In genomic region chr1:59763164-59763768, GRCm38 (mm10) we compare ENCODE assay signal across 8 mouse cellular contexts. TPM values are rescaled to one million over a fixed set of nuclear protein-coding genes. Genes with fewer than 3 reads are reported as not detected.
DNase-seq lines count a peak whose midpoint lies in the region; ATAC-seq lines count a peak whose summit lies in the region.

TSS of gene Bmpr2 (plus strand) at chr1:59763400.

- H3K4me1 ChIP-seq in hindbrain, embryonic 13.5 days (replicated peaks), result peaks cover 18% of the 10 kb centered on the region

- peak within 1 kb of the TSS; percentile 99 for H3K27ac ChIP-seq in hindbrain, embryonic 13.5 days

- ATAC-seq in hindbrain, embryonic 13.5 days (ENCODE audit: low FRiP score), result peak; percentile 95

- WGBS in hindbrain, embryonic 13.5 days, result under 1% methylated on average over 61 of the region's 75 CpGs

- H3K4me3 ChIP-seq in hindbrain, embryonic 13.5 days, result peak within 1 kb of the TSS; percentile 99

- peak within 1 kb of the TSS; percentile 97 for H3K9ac ChIP-seq in hindbrain, embryonic 13.5 days

- peak within 1 kb of the TSS; percentile 82 for H3K4me2 ChIP-seq in hindbrain, embryonic 13.5 days

- no peaks in the 10 kb centered on the region for H3K27me3 ChIP-seq in hindbrain, embryonic 13.5 days

- no peaks in the 10 kb centered on the region for H3K36me3 ChIP-seq in hindbrain, embryonic 13.5 days

- no peaks in the 10 kb centered on the region for H3K9me3 ChIP-seq in hindbrain, embryonic 13.5 days

- peak; percentile 84 for DNase-seq in R1 (ENCODE audit: low read depth, low spot score)
- DNase-seq in cerebellum, postnatal 25 days, result peak; percentile 88 to 91
- peak; percentile 61 to 77 for DNase-seq in frontal cortex, postnatal 25 days (ENCODE audit: low spot score in 2 of 2)
- peak; percentile 73 to 82 for DNase-seq in layer of hippocampus, postnatal 25 days (ENCODE audit: extremely low spot score in 1 of 2, low spot score in 1 of 2)
- DNase-seq in lung, postnatal 14 days, result peak; percentile 92
- peak; percentile 92 for DNase-seq in ovary, postnatal 36 days (ENCODE audit: low spot score)
- DNase-seq in thymus, postnatal 25 days, result peak; percentile 84

RNA-seq across cellular contexts. Expression of gene Bmpr2, which starts in this region (rescaled TPM):
- 11.7 and 12.1 TPM in 2 replicates for polyA plus RNA-seq in hindbrain, embryonic 13.5 days (2015; fragmentation: Nextera tagmentation; extraction: Ambion mirVana)
- 10 to 100 TPM; 83.2 to 97.1 TPM for total RNA-seq in layer of hippocampus, postnatal 25 days (2021)

Comparison
In these comparisons a context has a peak if more than half of its experiments do, and no peak if none do; other contexts are left out.
1. Peak in every context shown above with its lines: DNase-seq, ATAC-seq, H3K4me3 ChIP-seq and H3K27ac ChIP-seq.